In genomic region chr7:35415801-35416653, GRCm38 (mm10) we compare ENCODE assay signal across 15 mouse cellular contexts. TPM values are rescaled to one million over a fixed set of nuclear protein-coding genes. Genes with fewer than 3 reads are reported as not detected.
DNase-seq lines count a peak whose midpoint lies in the region; ATAC-seq lines count a peak whose summit lies in the region.
"Had no signal": no experiment of that assay in that cellular context is flagged by ENCODE, and none has a peak within 500 bp of the region (broad histone marks: within the 10 kb centered on the region; RNA-seq: fewer than 3 reads in every experiment).

No protein-coding gene starts in this region.

- DNase-seq in adrenal gland, adult 8-10 months: peak; percentile 23
- DNase-seq in adrenal gland, postnatal 4 days (ENCODE audit: low spot score in 2 of 2): no peak
- peak; percentile 3 for DNase-seq in fibroblast of lung, adult 2 months (ENCODE audit: low read depth)
- DNase-seq in kidney, postnatal 10 days: peak; percentile 42
- DNase-seq in embryo, embryonic 10.5 days (ENCODE audit: low spot score): no peak
- DNase-seq in layer of hippocampus, adult 9-11 months: no peak
- DNase-seq: cerebellum, postnatal 14 days had no signal

- H3K4me1 ChIP-seq in stomach, embryonic 14.5 days (ENCODE audit: control insufficient read depth, insufficient read depth, low read length): 0 out of 2 replicates have a peak, but pooled peaks cover 3% of the 10 kb centered on the region
- H3K4me1 ChIP-seq: lung, embryonic 15.5 days had no signal

- H3K27me3 ChIP-seq in stomach, embryonic 14.5 days (ENCODE audit: control insufficient read depth, insufficient read depth, low read length): no peaks in the 10 kb centered on the region
- H3K27me3 ChIP-seq: lung, embryonic 15.5 days had no signal

- H3K9me3 ChIP-seq in stomach, embryonic 14.5 days (ENCODE audit: control insufficient read depth, low read depth, low read length): no peaks in the 10 kb centered on the region
- H3K9me3 ChIP-seq: lung, embryonic 15.5 days had no signal

- H3K27ac ChIP-seq in stomach, embryonic 14.5 days (ENCODE audit: low read length): no peak overlapping the region
- H3K27ac ChIP-seq: lung, embryonic 15.5 days had no signal

- WGBS in stomach, embryonic 14.5 days: 60% methylated on average over 9 of the region's 9 CpGs

- ATAC-seq in stomach, embryonic 14.5 days (ENCODE audit: insufficient number of reproducible peaks, insufficient read depth, low FRiP score, low read depth): peak; percentile 61; the same call in 1 of the 2 replicates
- ATAC-seq in megakaryocyte-erythroid progenitor cell, adult 5-6 weeks (replicated peaks; ENCODE audit: low FRiP score, low TSS enrichment, poor library complexity, severe bottlenecking): no peak
- ATAC-seq: midbrain, embryonic 16.5 days had no signal

- H3K36me3 ChIP-seq in stomach, embryonic 14.5 days (ENCODE audit: control insufficient read depth, insufficient read depth, low read length): peaks cover 23% of the 10 kb centered on the region

- no peak overlapping the region for H3K9ac ChIP-seq in stomach, embryonic 14.5 days (replicated peaks; ENCODE audit: low read depth, low read length)
- H3K9ac ChIP-seq: lung, embryonic 15.5 days had no signal

- no peak overlapping the region for H3K4me3 ChIP-seq in stomach, embryonic 14.5 days (ENCODE audit: low read depth, low read length)
- H3K4me3 ChIP-seq: lung, embryonic 15.5 days had no signal

- H3K4me2 ChIP-seq in stomach, embryonic 14.5 days (replicated peaks; ENCODE audit: low read depth, low read length): no peak overlapping the region
- H3K4me2 ChIP-seq: lung, embryonic 15.5 days had no signal

RNA-seq across cellular contexts. Expression of gene Cep89, which starts 19.2 kb away (rescaled TPM):
- 10 to 100 TPM; 18.7 to 30.1 (median 22.7) TPM for total RNA-seq in adrenal gland, adult 8-10 months (2022)
- 10 to 100 TPM; 27.2 to 41.1 TPM for total RNA-seq in adrenal gland, postnatal 4 days (2021)
- 39.6 and 46.6 TPM in 2 replicates for polyA plus RNA-seq in stomach, embryonic 14.5 days (2014; fragmentation: Nextera tagmentation; extraction: Ambion mirVana)
- total RNA-seq in megakaryocyte-erythroid progenitor cell, adult 5-6 weeks (2014; fragmentation: Nextera tagmentation): 18.0 and 25.1 TPM in 2 replicates
- total RNA-seq in megakaryocyte-erythroid progenitor cell, adult 5-6 weeks (2017): 17.9 and 26.0 TPM in 2 replicates

RNA-seq across cellular contexts. Expression of gene Faap24, which starts 19.4 kb away (rescaled TPM):
- 1 to 10 TPM; 6.7 to 9.5 (median 7.8) TPM for total RNA-seq in adrenal gland, adult 8-10 months (2022)
- total RNA-seq in adrenal gland, postnatal 4 days (2021): 1 to 10 TPM; 6.5 to 7.3 TPM
- polyA plus RNA-seq in stomach, embryonic 14.5 days (2014; fragmentation: Nextera tagmentation; extraction: Ambion mirVana): 14.4 and 16.4 TPM in 2 replicates
- 21.8 and 28.4 TPM in 2 replicates for total RNA-seq in megakaryocyte-erythroid progenitor cell, adult 5-6 weeks (2014; fragmentation: Nextera tagmentation)
- total RNA-seq in megakaryocyte-erythroid progenitor cell, adult 5-6 weeks (2017): 20.4 and 23.4 TPM in 2 replicates

RNA-seq across cellular contexts. Expression of gene Slc7a9, which starts 32.6 kb away (rescaled TPM):
- not detected for total RNA-seq in adrenal gland, adult 8-10 months (2022)
- 1 to 10 TPM in 1 of 2 experiments, under 1 TPM in 1; 0.17 to 6.3 TPM for total RNA-seq in adrenal gland, postnatal 4 days (2021)
- polyA plus RNA-seq in stomach, embryonic 14.5 days (2014; fragmentation: Nextera tagmentation; extraction: Ambion mirVana): 0.29 and 0.85 TPM in 2 replicates
- not detected in 2 replicates for total RNA-seq in megakaryocyte-erythroid progenitor cell, adult 5-6 weeks (2014; fragmentation: Nextera tagmentation)
- total RNA-seq in megakaryocyte-erythroid progenitor cell, adult 5-6 weeks (2017): not detected in 2 replicates
- total RNA-seq: adrenal gland, adult 18-20 months; granulocyte monocyte progenitor cell, adult 5-6 weeks; hematopoietic stem cell, adult 5-6 weeks; MEL had no signal
- polyA plus RNA-seq: midbrain, embryonic 16.5 days had no signal

Comparison
In these comparisons a context has a peak if more than half of its experiments do, and no peak if none do; other contexts are left out.
1. DNase-seq: peak in adrenal gland, adult 8-10 months (single experiment), fibroblast of lung, adult 2 months (single experiment) and kidney, postnatal 10 days (single experiment); none in adrenal gland, postnatal 4 days (0 of 2), embryo, embryonic 10.5 days (single experiment) and layer of hippocampus, adult 9-11 months (single experiment).